Mouse (Mus musculus) lung, adult 2 months (tissue): ENCODE measurements around the gene Rbms3.

Experiments
- CTCF ChIP-seq: fragments of 200-500 bp; IDR thresholded peaks from 2 replicates; pipeline ENCODE4 v1.5.1; 2011; ENCODE audit warnings: mild to moderate bottlenecking, low read length, control low read depth; ENCODE audit not compliant: insufficient read depth
- POLR2A ChIP-seq: fragments of 200-500 bp; IDR thresholded peaks from 2 replicates; pipeline ENCODE4 v1.6.1; 2011; ENCODE audit warnings: low read depth, mild to moderate bottlenecking, control low read depth, low read length, borderline replicate concordance; ENCODE audit errors: extremely low read depth

GRCm38 (mm10) chr9:116946787-116947186 is 682.9 kb downstream of the Rbms3 start:
- no peak for TF ChIP-seq POLR2A
- TF ChIP-seq CTCF, result no peak
